Mouse (Mus musculus) left cerebral cortex, postnatal 14 days (tissue): ENCODE data around the gene Uqcrq. TPM values are rescaled to one million over a fixed set of nuclear protein-coding genes. Genes with fewer than 3 reads are reported as not detected.

Source experiments
- DNase-seq, 2 experiments: peaks; one replicate each; pipeline ENCODE4 v3.0.0; 2021 to 2022; ENCODE audit warnings: low spot score in 2 of 2, mixed read lengths in 1 of 2
- intact Hi-C: fragments of 180-260 bp; cut with DNase I; formaldehyde crosslinking; loops from one replicate; pipeline ENCODE4 v1.15.1; 2025
- microRNA-seq, 2 experiments: library from miRNA; unstranded; fragments of <30 nt; microRNA quantifications; one replicate each; pipeline ENCODE4 v1.2.0; 2022
- total RNA-seq, 2 experiments: library from RNA; stranded (reverse); gene quantifications; 2 replicates each; pipeline ENCODE4 v1.2.3; 2021

Gene Uqcrq
- total RNA-seq, 2 experiments from 2014 or later = 556 to 597 TPM

DNA sequence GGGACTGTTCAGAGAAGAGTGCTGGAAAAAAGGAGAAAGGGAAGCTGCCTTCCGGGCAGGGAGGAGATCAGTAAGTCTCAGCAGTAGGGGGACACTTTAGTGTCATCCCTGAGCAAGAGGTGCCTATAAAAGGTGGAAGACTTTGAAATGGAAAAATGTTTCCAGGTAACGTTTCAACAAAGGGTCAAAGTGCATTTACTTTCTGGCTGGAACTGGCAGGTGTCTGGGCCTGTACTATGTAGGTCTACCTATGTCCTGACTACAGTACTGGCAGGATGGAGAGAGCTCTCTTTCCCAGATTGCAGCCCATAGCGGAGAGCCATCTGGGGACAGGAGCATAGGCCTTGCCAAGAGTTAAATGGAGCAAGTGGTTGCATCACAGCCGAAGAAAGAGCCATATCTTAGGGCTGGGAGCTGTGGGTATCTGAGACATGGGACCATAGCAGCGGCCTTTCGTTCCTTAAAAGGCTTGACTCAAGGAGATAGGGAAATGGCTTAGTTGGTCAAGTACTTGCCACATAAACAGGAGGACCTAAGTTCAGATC lies 4.8 kb downstream of the Uqcrq start:
- DNase-seq = peak in 1 of 2 experiments; percentile 45

DNA sequence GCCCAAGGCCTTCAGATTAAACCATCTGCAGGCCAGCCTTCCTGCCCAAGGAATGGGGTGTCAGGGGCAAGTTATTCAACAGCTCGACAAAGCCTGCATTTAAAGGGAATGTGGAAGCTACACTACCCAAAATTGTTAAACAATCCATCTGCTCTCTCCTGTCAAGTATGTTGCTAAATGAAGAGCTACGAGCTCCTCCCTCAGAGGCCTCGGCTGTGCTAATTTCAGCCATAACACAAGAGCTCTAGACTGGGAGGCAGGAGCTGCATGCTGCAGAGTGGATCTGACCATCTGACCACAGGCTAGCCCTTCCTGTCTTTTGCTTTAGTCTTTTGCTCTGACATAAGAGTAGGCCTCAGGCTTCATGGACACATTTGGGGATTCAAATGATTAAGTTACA lies 5.4 kb downstream of the Uqcrq start:
- intact Hi-C loops = no loop called here
- peak; percentile 46 to 49 for DNase-seq

More for the DNA sequence above, 4.8 kb downstream of the Uqcrq start:
- intact Hi-C loops = no loop called here

DNA sequence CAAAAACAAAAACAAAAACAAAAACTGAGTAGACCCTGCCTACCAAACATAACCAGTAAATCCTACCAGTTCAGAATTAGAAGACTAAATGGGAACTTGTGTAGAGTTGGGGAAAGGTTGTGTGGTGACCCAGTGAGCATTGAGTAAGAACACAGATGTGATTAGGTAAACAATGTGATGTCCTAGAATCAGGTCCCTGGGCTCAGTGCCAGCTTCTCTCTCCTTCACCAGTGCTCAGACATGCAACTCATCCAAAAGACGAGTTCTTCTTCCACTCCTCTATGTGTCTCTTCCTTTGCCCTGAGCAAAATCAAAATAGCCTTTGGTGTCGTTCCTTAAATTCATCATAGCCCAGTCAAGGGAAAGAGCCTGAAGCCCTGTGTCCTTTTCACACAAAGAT lies 5.8 kb downstream of the Uqcrq start:
- intact Hi-C loops = no loop called here
- peak in 1 of 2 experiments; percentile 33 for DNase-seq

DNA sequence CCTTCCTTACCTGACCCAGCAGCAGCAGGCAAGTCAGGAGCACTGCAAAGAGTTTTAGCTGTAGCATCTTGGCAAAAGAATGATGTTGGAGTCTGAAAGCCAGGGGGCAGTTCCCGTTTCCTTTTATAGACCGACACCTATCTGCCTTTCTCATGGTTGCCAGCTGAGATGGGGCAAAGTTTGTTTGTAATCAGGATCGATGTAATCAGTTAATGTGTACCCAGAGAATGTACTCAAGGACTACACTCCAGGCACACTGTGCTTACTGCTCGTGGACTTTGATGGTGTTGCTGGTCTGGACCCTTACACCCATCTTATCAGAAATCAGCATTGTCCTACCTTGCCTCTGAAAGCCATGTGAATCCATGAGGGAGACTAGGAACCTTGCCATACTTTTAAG lies 7.6 kb downstream of the Uqcrq start, which contains the start of gene Leap2:
Leap2 (minus strand) TSS at position 135 of the 400 bp plus-strand sequence.
- intact Hi-C loops = no loop called here
- DNase-seq = no peak

DNA sequence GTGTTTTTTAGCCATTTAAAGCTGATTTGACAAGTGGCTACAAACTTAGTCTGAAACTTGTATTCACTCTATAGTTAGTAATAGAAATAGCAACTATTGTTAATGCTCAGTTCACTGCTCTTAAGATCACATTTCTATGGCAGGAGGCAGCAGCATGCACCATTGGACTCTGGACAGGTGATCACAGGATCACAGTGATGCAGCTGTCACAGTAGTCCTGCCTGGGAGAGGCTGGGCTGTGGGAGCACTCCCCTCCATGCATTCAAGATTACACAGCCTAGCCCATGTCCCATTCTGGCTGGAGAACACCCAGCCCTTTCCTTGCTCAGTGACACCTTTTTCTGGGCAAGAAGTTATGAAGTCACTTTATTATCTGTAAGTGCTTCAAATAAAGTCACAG lies 12.6 kb downstream of the Uqcrq start:
- DNase-seq = no peak
- intact Hi-C loops = no loop called here

DNA sequence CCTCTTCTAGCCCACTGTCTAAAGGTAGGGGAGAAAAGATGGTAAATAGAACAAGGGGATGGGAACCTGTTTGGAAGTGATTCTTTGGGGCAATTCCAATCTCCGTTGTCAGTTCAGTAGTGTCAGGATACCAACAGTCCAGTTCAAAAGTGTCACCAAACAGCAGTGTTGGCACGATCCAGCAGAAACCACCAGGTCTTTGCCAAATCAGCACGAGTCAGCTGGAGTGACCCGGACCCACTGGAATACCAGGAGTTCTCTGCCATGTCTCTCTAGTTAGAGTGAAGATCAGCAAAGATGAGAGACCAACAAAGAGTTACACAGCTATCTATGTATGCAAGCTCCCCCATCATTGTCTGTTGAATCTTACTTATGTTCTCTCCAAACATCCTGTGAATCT lies 16.8 kb downstream of the Uqcrq start:
- DNase-seq = no peak
- intact Hi-C loops = no loop called here

DNA sequence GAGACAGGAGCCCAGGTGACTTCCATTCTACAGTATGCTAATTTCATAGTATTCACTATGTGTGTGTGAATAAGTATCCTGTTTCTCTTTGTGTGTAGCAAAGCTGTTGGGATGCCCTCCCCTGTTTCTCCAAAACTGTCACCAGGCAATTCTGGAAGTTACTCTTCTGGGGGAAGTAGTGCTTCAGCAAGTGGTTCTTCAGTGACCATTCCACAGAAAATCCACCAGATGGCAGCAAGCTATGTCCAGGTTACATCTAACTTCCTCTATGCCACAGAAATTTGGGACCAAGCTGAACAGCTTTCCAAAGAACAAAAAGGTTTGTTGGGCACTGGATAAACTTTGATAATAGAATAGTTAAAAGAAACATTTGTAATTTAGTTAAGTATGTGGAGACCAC lies 18.9 kb downstream of the Uqcrq start:
- peak in 1 of 2 experiments; percentile 19 for DNase-seq
- intact Hi-C loops = no loop called here

DNA sequence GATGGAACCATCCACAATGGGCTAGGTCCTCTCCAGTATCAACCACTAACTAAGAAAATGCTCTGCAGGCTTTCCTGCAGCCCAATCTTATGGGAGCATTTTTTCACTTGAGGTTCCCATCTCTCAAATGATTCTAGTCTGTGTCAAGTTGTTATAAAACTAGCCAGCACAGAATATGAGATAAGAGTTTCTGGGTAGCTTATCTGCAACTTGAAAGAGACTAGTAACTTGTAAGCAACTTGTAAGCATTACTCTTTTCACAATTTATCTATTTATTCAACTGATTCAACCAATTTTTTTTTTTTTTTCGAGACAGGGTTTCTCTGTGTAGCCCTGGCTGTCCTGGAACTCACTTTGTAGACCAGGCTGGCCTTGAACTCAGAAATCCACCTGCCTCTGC lies 27.0 kb downstream of the Uqcrq start:
- intact Hi-C loops = no loop called here
- no peak for DNase-seq

DNA sequence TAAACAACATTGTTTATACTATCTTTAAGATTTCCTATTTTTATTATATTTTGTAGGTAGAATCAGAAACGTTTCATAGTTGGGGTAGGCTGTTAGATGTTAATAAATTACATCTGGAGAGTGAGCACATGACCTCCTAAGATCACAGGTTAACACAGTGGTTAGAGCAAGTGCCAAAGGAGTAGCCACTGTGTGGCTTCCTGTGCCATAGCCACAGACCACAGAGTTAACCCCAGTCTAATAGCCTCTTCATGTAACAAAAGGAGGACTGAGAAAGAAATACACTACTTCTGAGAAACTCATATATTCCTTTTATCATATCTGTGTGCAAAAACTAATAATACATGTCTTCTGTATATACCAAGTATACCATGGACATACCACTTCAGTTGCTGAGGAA lies 36.8 kb downstream of the Uqcrq start:
- DNase-seq = no peak
- intact Hi-C loops = no loop called here

DNA sequence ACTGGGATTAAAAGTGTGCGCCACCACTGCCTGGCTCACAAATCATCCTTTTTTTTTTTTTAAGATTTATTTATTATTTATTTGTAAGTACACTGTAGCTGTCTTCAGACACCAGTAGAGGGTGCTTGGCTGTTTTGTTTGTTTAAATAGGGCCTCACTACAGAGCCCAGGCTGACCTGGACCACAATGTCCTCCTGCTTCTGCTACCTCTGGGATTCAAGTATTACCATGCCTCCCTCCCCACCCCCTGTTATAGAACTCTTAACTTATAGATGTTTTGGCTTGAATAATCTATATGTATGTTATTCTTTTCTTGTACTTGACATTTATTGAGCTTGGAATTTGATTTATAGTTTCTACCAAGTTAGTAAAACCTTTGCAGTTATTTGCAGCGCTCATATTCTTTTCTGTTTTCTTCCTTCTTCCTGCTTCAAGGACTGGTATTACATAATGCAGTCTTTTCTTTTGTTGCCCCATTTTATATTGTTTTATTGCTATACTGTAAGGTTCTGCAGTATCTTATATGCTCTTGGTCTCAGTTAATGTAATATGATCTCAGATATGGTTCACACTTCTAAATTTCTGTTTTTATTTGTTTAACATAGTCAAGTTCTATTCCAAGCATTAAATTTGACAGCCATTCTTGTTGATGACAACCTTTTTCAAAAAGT lies 46.7 kb downstream of the Uqcrq start:
- no peak for DNase-seq
- intact Hi-C loops = no loop called here

DNA sequence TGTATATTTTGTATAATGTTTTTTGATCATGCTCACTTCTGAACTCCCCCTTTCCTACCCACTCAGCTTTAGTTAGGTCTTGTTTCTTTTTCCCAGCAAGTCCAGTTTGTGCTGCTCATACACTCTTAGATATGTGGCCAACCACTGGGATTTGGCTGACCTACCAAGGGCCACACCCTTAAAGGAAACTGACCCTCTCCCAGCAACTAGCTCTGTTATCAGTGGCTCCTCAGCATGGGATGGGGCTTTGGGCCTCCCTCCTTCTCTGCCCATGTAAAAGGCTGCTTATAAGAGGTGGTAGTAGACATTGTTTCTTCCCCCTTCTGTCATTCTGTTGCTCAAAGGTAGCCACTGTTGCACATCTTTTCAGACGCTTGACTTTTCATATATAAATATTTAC lies 51.7 kb downstream of the Uqcrq start:
- intact Hi-C loops = no loop called here
- DNase-seq = no peak

Small RNA genes within 50 kb of the gene (microRNA-seq; reads per million reads assigned to microRNA genes)
- 0.53 to 0.67 reads per million in 2 experiments for gene Mir6920

Other genes starting within 250 kb of the Uqcrq start
- 100 to 1,000 TPM; 186 to 187 TPM for gene Hspa4, start 130.4 kb downstream of the Uqcrq start, total RNA-seq
- gene Zcchc10, start 106.2 kb downstream of the Uqcrq start, total RNA-seq = 1 to 10 TPM; 8.6 to 9.4 TPM
- 100 to 1,000 TPM; 161 to 169 TPM for gene Aff4, start 80.0 kb downstream of the Uqcrq start, total RNA-seq
- not detected for gene Leap2, start 7.7 kb downstream of the Uqcrq start, total RNA-seq
- 1 to 10 TPM in 1 of 2 experiments, under 1 TPM in 1; 0.55 to 1.1 TPM for gene Gdf9, start 192 bp upstream of the Uqcrq start, total RNA-seq
- not detected for gene Gm10447, start 26.3 kb upstream of the Uqcrq start, total RNA-seq
- gene Shroom1, start 26.4 kb upstream of the Uqcrq start, total RNA-seq = 1 to 10 TPM; 3.8 to 4.6 TPM
- under 1 TPM in 1 of 2 experiments, not detected in 1; 0.51 TPM for gene Gm9837, start 39.6 kb upstream of the Uqcrq start, total RNA-seq
- gene Gm9945, start 49.3 kb upstream of the Uqcrq start, total RNA-seq = 1 to 10 TPM; 2.2 to 3.6 TPM
- gene Sowaha, start 49.4 kb upstream of the Uqcrq start, total RNA-seq = 10 to 100 TPM; 71.5 to 74.7 TPM
- 100 to 1,000 TPM; 253 to 267 TPM for gene Sept8, start 88.4 kb upstream of the Uqcrq start, total RNA-seq
- gene Kif3a, start 136.5 kb upstream of the Uqcrq start, total RNA-seq = 100 to 1,000 TPM; 137 to 147 TPM
- gene Il4, start 187.8 kb upstream of the Uqcrq start, total RNA-seq = not detected
- gene Il13, start 203.9 kb upstream of the Uqcrq start, total RNA-seq = not detected